Mouse (Mus musculus): ENCODE measurements at regions not wholly inside any gene's neighbourhood (a gene's known extent, or its start where the extent isn't known, plus 50 kb on each side); places are given as distances from the start of the nearest gene placed in this dataset.

- H3K79me2 ChIP-seq (replicated peaks; ENCODE audit: control insufficient read depth, extremely low read depth, insufficient read depth, poor library complexity, severe bottlenecking) = no peaks in the 10 kb centered on the region
- H3K4me3 ChIP-seq (replicated peaks in 1 of 3; ENCODE audit: low read depth in 2 of 3, low read length in 2 of 3, poor library complexity in 1 of 3) = no peak overlapping the region
- dilution Hi-C loops (cut with MboI; ENCODE audit: extremely low pct_ligation_motif_present, extremely low pct_unique_long_range_greater_than_20kb, low sequenced_read_pairs) (no loop called here), in situ Hi-C loops (cut with MboI; ENCODE audit: low pct_ligation_motif_present, low pct_unique_long_range_greater_than_20kb, low sequenced_read_pairs) (no loop called here)
- H3K9ac ChIP-seq (ENCODE audit: insufficient read depth, low read depth) = no peak overlapping the region
- H3K36me3 ChIP-seq (replicated peaks in 1 of 2; ENCODE audit: control insufficient read depth in 1 of 2, insufficient read depth in 1 of 2, low read length in 1 of 2) = no peaks in the 10 kb centered on the region
- H3K27me3 ChIP-seq (replicated peaks) = peaks cover 12% of the 10 kb centered on the region
- no peak for DNase-seq (ENCODE audit: extremely low read depth)
- no peak overlapping the region for H3K27ac ChIP-seq (ENCODE audit: insufficient read depth, low read depth)
- H3K4me2 ChIP-seq (ENCODE audit: insufficient read depth, low read depth, poor library complexity, severe bottlenecking) = no peak overlapping the region
- no peaks in the 10 kb centered on the region for H3K9me3 ChIP-seq (replicated peaks; ENCODE audit: low read length)
- TF ChIP-seq SIN3A (IDR thresholded peaks at IDR 0.05; ENCODE audit: low read length) (no peak), E2F4 (IDR thresholded peaks at IDR 0.05; ENCODE audit: insufficient replicate concordance, low read depth, low read length) (no peak), USF1 (IDR thresholded peaks at IDR 0.05; ENCODE audit: low read depth, low read length) (no peak), UBTF (IDR thresholded peaks at IDR 0.05; ENCODE audit: low read depth, low read length) (no peak), HCFC1 (IDR thresholded peaks at IDR 0.05; ENCODE audit: low read depth, low read length) (no peak), MXI1 (IDR thresholded peaks at IDR 0.05; ENCODE audit: low read depth, low read length) (no peak), NELFE (IDR thresholded peaks at IDR 0.05; ENCODE audit: low read depth, low read length) (no peak), BHLHE40 (IDR thresholded peaks at IDR 0.05; ENCODE audit: low read depth, low read length) (no peak), MYC (IDR thresholded peaks at IDR 0.05; ENCODE audit: low read depth, low read length) (no peak), POLR2AphosphoS2 (IDR thresholded peaks at IDR 0.05; ENCODE audit: low read depth, low read length) (no peak), ZNF384 (IDR thresholded peaks at IDR 0.05; ENCODE audit: low read depth, low read length) (no peak), MAZ (IDR thresholded peaks at IDR 0.05; ENCODE audit: low read depth, low read length) (no peak)
- no peaks in the 10 kb centered on the region for H3K4me1 ChIP-seq (ENCODE audit: control insufficient read depth in 1 of 2, insufficient read depth in 2 of 2)
These were observed 653.3 kb downstream of the Gm826 start for GRCm38 (mm10) chr2:159680641-159681040.

- Histone ChIP-seq H3K4me1 (ENCODE audit: control insufficient read depth in 1 of 2, insufficient read depth in 2 of 2) (no peaks in the 10 kb centered on the region), H3K27me3 (replicated peaks) (peaks cover 1% of the 10 kb centered on the region), H3K4me3 (replicated peaks in 1 of 3; ENCODE audit: low read depth in 2 of 3, low read length in 2 of 3, poor library complexity in 1 of 3) (no peak overlapping the region), H3K9ac (ENCODE audit: insufficient read depth, low read depth) (no peak overlapping the region), H3K9me3 (replicated peaks; ENCODE audit: low read length) (peaks cover 3% of the 10 kb centered on the region), H3K36me3 (replicated peaks in 1 of 2; ENCODE audit: control insufficient read depth in 1 of 2, insufficient read depth in 1 of 2, low read length in 1 of 2) (no peaks in the 10 kb centered on the region), H3K79me2 (replicated peaks; ENCODE audit: control insufficient read depth, extremely low read depth, insufficient read depth, poor library complexity, severe bottlenecking) (no peaks in the 10 kb centered on the region), H3K27ac (ENCODE audit: insufficient read depth, low read depth) (no peak overlapping the region), H3K4me2 (ENCODE audit: insufficient read depth, low read depth, poor library complexity, severe bottlenecking) (no peak overlapping the region)
- DNase-seq (ENCODE audit: extremely low read depth) = no peak
- TF ChIP-seq CHD2 (IDR thresholded peaks at IDR 0.05; ENCODE audit: low read length) = no peak
- TF ChIP-seq ZKSCAN1 (IDR thresholded peaks at IDR 0.05; ENCODE audit: borderline replicate concordance, low read depth, low read length) = no peak
- TF ChIP-seq MAX (IDR thresholded peaks at IDR 0.05; ENCODE audit: low read length) = no peak
- no peak for TF ChIP-seq KAT2A (IDR thresholded peaks at IDR 0.05; ENCODE audit: insufficient replicate concordance, low read length)
- TF ChIP-seq ZNF384 (IDR thresholded peaks at IDR 0.05; ENCODE audit: low read depth, low read length) = no peak
- no peak for TF ChIP-seq RCOR1 (conservative IDR thresholded peaks at IDR 0.05; ENCODE audit: low read depth, low read length)
- TF ChIP-seq JUN (IDR thresholded peaks at IDR 0.05; ENCODE audit: insufficient read depth, low read depth, low read length) = no peak
- TF ChIP-seq IRF4 (IDR thresholded peaks at IDR 0.05; ENCODE audit: low read depth, low read length) = no peak
- TF ChIP-seq ELF1 (IDR thresholded peaks at IDR 0.05; ENCODE audit: low read depth, low read length) = no peak
- TF ChIP-seq EP300 (IDR thresholded peaks at IDR 0.05; ENCODE audit: low read length) = no peak
- no peak for TF ChIP-seq MEF2A (IDR thresholded peaks at IDR 0.05; ENCODE audit: borderline replicate concordance, low read depth, low read length)
- TF ChIP-seq ZMIZ1 (IDR thresholded peaks at IDR 0.05; ENCODE audit: low read depth, low read length) = no peak
- dilution Hi-C loops (cut with MboI; ENCODE audit: extremely low pct_ligation_motif_present, extremely low pct_unique_long_range_greater_than_20kb, low sequenced_read_pairs) = no loop called here
- in situ Hi-C loops (cut with MboI; ENCODE audit: low pct_ligation_motif_present, low pct_unique_long_range_greater_than_20kb, low sequenced_read_pairs) = no loop called here
These were observed 630.9 kb downstream of the Gm826 start for GRCm38 (mm10) chr2:159703100-159703499.
